21 mouse cellular contexts compared by ENCODE assay signal in genomic region chr19:32601033-32601770, GRCm38 (mm10). TPM values are rescaled to one million over a fixed set of nuclear protein-coding genes. Genes with fewer than 3 reads are reported as not detected.
DNase-seq lines count a peak whose midpoint lies in the region; ATAC-seq and TF ChIP-seq lines count a peak whose summit lies in the region.
"Had no signal": no experiment of that assay in that cellular context is flagged by ENCODE, and none has a peak within 500 bp of the region (broad histone marks: within the 10 kb centered on the region; RNA-seq: fewer than 3 reads in every experiment).

No protein-coding gene starts in this region.

- H3K4me2 ChIP-seq in intestine, embryonic 14.5 days (ENCODE audit: low read length), result no peak overlapping the region
- no peak overlapping the region for H3K4me2 ChIP-seq in stomach, embryonic 14.5 days (replicated peaks; ENCODE audit: low read depth, low read length)
- H3K4me2 ChIP-seq in forebrain, embryonic 15.5 days (replicated peaks), result no peak overlapping the region
- H3K4me2 ChIP-seq: forebrain, embryonic 12.5 days; heart, embryonic 11.5 days; hindbrain, embryonic 13.5 days; neural tube, embryonic 12.5 days had no signal

- ATAC-seq in intestine, embryonic 14.5 days (replicated peaks; ENCODE audit: low FRiP score, low TSS enrichment, low read depth), result peak; percentile 90
- peak; percentile 69 for ATAC-seq in stomach, embryonic 14.5 days (ENCODE audit: insufficient number of reproducible peaks, insufficient read depth, low FRiP score, low read depth)
- ATAC-seq in forebrain, embryonic 15.5 days (replicated peaks), result no peak
- ATAC-seq: CD4-positive, CD25-positive, alpha-beta regulatory T cell, adult 4 months had no signal

- H3K36me3 ChIP-seq in kidney, adult 2 months (ENCODE audit: control insufficient read depth, insufficient read depth, low read length), result no peaks in the 10 kb centered on the region
- H3K36me3 ChIP-seq in intestine, embryonic 14.5 days (ENCODE audit: control insufficient read depth, insufficient read depth, low read length), result no peaks in the 10 kb centered on the region
- no peaks in the 10 kb centered on the region for H3K36me3 ChIP-seq in stomach, embryonic 14.5 days (ENCODE audit: control insufficient read depth, insufficient read depth, low read length)
- H3K36me3 ChIP-seq in forebrain, embryonic 15.5 days, result no peaks in the 10 kb centered on the region
- H3K36me3 ChIP-seq: forebrain, embryonic 12.5 days; hindbrain, embryonic 13.5 days; neural tube, embryonic 12.5 days had no signal

- no peak overlapping the region for H3K4me3 ChIP-seq in kidney, adult 2 months (ENCODE audit: insufficient read depth, low read depth, low read length)
- no peak overlapping the region for H3K4me3 ChIP-seq in intestine, embryonic 14.5 days (ENCODE audit: low read depth, low read length)
- H3K4me3 ChIP-seq in stomach, embryonic 14.5 days (ENCODE audit: low read depth, low read length), result no peak overlapping the region
- H3K4me3 ChIP-seq in forebrain, embryonic 15.5 days, result no peak overlapping the region
- H3K4me3 ChIP-seq: forebrain, embryonic 12.5 days; hindbrain, embryonic 13.5 days; neural tube, embryonic 12.5 days had no signal

- peak; percentile 68 for DNase-seq in kidney, adult 2 months
- DNase-seq in kidney, adult 18-20 months, result no peak
- peak; percentile 34 for DNase-seq in NIH3T3 (ENCODE audit: low read depth)
- DNase-seq in intestine, embryonic 14.5 days (ENCODE audit: low spot score), result no peak
- no peak for DNase-seq in B cell, adult 2 months
- DNase-seq: cerebellum, adult 9-11 months; gastrocnemius, postnatal 36 days; heart, postnatal 14 days; layer of hippocampus, postnatal 36 days; lung, adult 18-20 months; lung, postnatal 36 days; right cerebral cortex, postnatal 14 days; thymus, adult 18-20 months had no signal

- TF ChIP-seq CTCF in kidney, adult 2 months (conservative IDR thresholded peaks at IDR 0.05; ENCODE audit: insufficient read depth, insufficient read length, low read depth, low read length), result no peak

- H3K4me1 ChIP-seq in kidney, adult 2 months (ENCODE audit: control insufficient read depth, insufficient read depth, low read length), result peaks cover 41% of the 10 kb centered on the region
- no peaks in the 10 kb centered on the region for H3K4me1 ChIP-seq in intestine, embryonic 14.5 days (replicated peaks; ENCODE audit: control insufficient read depth, insufficient read depth, low read length)
- H3K4me1 ChIP-seq in stomach, embryonic 14.5 days (ENCODE audit: control insufficient read depth, insufficient read depth, low read length), result no peaks in the 10 kb centered on the region
- peaks cover under 1% of the 10 kb centered on the region; the same call in 1 of the 2 replicates for H3K4me1 ChIP-seq in forebrain, embryonic 15.5 days
- H3K4me1 ChIP-seq: forebrain, embryonic 12.5 days; hindbrain, embryonic 13.5 days; neural tube, embryonic 12.5 days had no signal

- TF ChIP-seq POLR2A in kidney, adult 2 months (IDR thresholded peaks at IDR 0.05; ENCODE audit: low read depth, low read length), result no peak

- 56% methylated on average over 6 of the region's 6 CpGs for WGBS in kidney, adult 2 months
- WGBS in intestine, embryonic 14.5 days, result 59% methylated on average over 6 of the region's 6 CpGs
- WGBS in stomach, embryonic 14.5 days, result 67% methylated on average over 6 of the region's 6 CpGs
- 63% methylated on average over 6 of the region's 6 CpGs for WGBS in forebrain, embryonic 15.5 days

- H3K9me3 ChIP-seq in intestine, embryonic 14.5 days (ENCODE audit: control insufficient read depth, low read length), result no peaks in the 10 kb centered on the region
- no peaks in the 10 kb centered on the region for H3K9me3 ChIP-seq in stomach, embryonic 14.5 days (ENCODE audit: control insufficient read depth, low read depth, low read length)
- no peaks in the 10 kb centered on the region for H3K9me3 ChIP-seq in forebrain, embryonic 15.5 days
- H3K9me3 ChIP-seq: forebrain, embryonic 12.5 days; G1E; hindbrain, embryonic 13.5 days; neural tube, embryonic 12.5 days had no signal

- no peaks in the 10 kb centered on the region for H3K27me3 ChIP-seq in kidney, adult 2 months (replicated peaks; ENCODE audit: control insufficient read depth, insufficient read depth, low read length)
- peaks cover 5% of the 10 kb centered on the region; the same call in 1 of the 2 replicates for H3K27me3 ChIP-seq in intestine, embryonic 14.5 days (replicated peaks; ENCODE audit: control insufficient read depth, insufficient read depth, low read length)
- no peaks in the 10 kb centered on the region for H3K27me3 ChIP-seq in stomach, embryonic 14.5 days (ENCODE audit: control insufficient read depth, insufficient read depth, low read length)
- peaks cover 5% of the 10 kb centered on the region; the same call in 1 of the 2 replicates for H3K27me3 ChIP-seq in forebrain, embryonic 15.5 days

- peak overlapping the region; percentile 4; the same call in 1 of the 2 replicates for H3K27ac ChIP-seq in kidney, adult 2 months (ENCODE audit: insufficient read depth, low read depth, low read length)
- H3K27ac ChIP-seq in intestine, embryonic 14.5 days (ENCODE audit: low read depth), result no peak overlapping the region
- no peak overlapping the region for H3K27ac ChIP-seq in stomach, embryonic 14.5 days (ENCODE audit: low read length)
- H3K27ac ChIP-seq in forebrain, embryonic 15.5 days (replicated peaks), result no peak overlapping the region
- H3K27ac ChIP-seq: forebrain, embryonic 12.5 days; hindbrain, embryonic 13.5 days; neural tube, embryonic 12.5 days had no signal

- no peak overlapping the region for H3K9ac ChIP-seq in intestine, embryonic 14.5 days (ENCODE audit: low read length)
- H3K9ac ChIP-seq in stomach, embryonic 14.5 days (replicated peaks; ENCODE audit: low read depth, low read length), result no peak overlapping the region
- no peak overlapping the region for H3K9ac ChIP-seq in forebrain, embryonic 15.5 days (replicated peaks)
- H3K9ac ChIP-seq: forebrain, embryonic 12.5 days; hindbrain, embryonic 13.5 days; neural tube, embryonic 12.5 days had no signal

RNA-seq across cellular contexts. Expression of gene Papss2, which starts 5.6 kb away (rescaled TPM):
- polyA plus RNA-seq in kidney, adult 2 months (2012; rRNA removed), result 129 and 168 TPM in 2 replicates
- polyA plus RNA-seq in intestine, embryonic 14.5 days (2014; fragmentation: Nextera tagmentation; extraction: Ambion mirVana), result 6.0 and 6.4 TPM in 2 replicates
- 9.0 and 10.9 TPM in 2 replicates for polyA plus RNA-seq in stomach, embryonic 14.5 days (2014; fragmentation: Nextera tagmentation; extraction: Ambion mirVana)
- polyA plus RNA-seq in forebrain, embryonic 15.5 days (2015; fragmentation: Nextera tagmentation; extraction: Ambion mirVana), result 0.72 and 0.74 TPM in 2 replicates

Comparison
In these comparisons a context has a peak if more than half of its experiments do, and no peak if none do; other contexts are left out.
1. DNase-seq: peak in kidney, adult 2 months (single experiment) and NIH3T3 (single experiment); none in kidney, adult 18-20 months (single experiment), intestine, embryonic 14.5 days (single experiment) and B cell, adult 2 months (0 of 2).
2. RNA of gene Papss2, which starts 5.6 kb away (polyA plus RNA-seq): 129 to 168 TPM in kidney, adult 2 months; 9.0 to 10.9 TPM in stomach, embryonic 14.5 days, 6.0 to 6.4 TPM in intestine, embryonic 14.5 days and 0.72 to 0.74 TPM in forebrain, embryonic 15.5 days; every median in the first group is over 10 times any median in the second.